ENCODE assay signal across 10 mouse cellular contexts in genomic region chr11:107447349-107447748, GRCm38 (mm10). TPM values are rescaled to one million over a fixed set of nuclear protein-coding genes. Genes with fewer than 3 reads are reported as not detected.
DNase-seq lines count a peak whose midpoint lies in the region; ATAC-seq and TF ChIP-seq lines count a peak whose summit lies in the region.
"Had no signal": no experiment of that assay in that cellular context is flagged by ENCODE, and none has a peak within 500 bp of the region (broad histone marks: within the 10 kb centered on the region; RNA-seq: fewer than 3 reads in every experiment).

No protein-coding gene starts in this region.

- TF ChIP-seq POLR2A in thymus, adult 2 months (IDR thresholded peaks at IDR 0.05; ENCODE audit: control insufficient read depth, extremely low read depth, insufficient read depth, low read length, poor library complexity) = no peak

- no peak overlapping the region for H3K4me2 ChIP-seq in heart, embryonic 13.5 days
- peak overlapping the region; percentile 56 for H3K4me2 ChIP-seq in liver, embryonic 15.5 days

- 61% methylated on average over 5 of the region's 5 CpGs for WGBS in heart, embryonic 13.5 days
- WGBS in heart, embryonic 10.5 days = 62% methylated on average over 5 of the region's 5 CpGs
- WGBS in liver, embryonic 15.5 days (ENCODE audit: insufficient replicate concordance) = 25% methylated on average over 5 of the region's 5 CpGs
- WGBS in thymus, adult 2 months = 26% methylated on average over 5 of the region's 5 CpGs

- H3K4me3 ChIP-seq in heart, embryonic 13.5 days = no peak overlapping the region
- no peak overlapping the region for H3K4me3 ChIP-seq in heart, embryonic 10.5 days
- H3K4me3 ChIP-seq in brown adipose tissue, adult 24 weeks (ENCODE audit: insufficient read depth, low read depth, low read length) = no peak overlapping the region
- H3K4me3 ChIP-seq in liver, embryonic 15.5 days (replicated peaks) = peak overlapping the region; percentile 24
- no peak overlapping the region for H3K4me3 ChIP-seq in thymus, adult 2 months (ENCODE audit: control insufficient read depth, insufficient read depth, low read length)
- H3K4me3 ChIP-seq: forebrain, embryonic 10.5 days had no signal

- ATAC-seq in heart, embryonic 13.5 days (ENCODE audit: extremely low read depth, insufficient number of reproducible peaks, low FRiP score, low TSS enrichment) = no peak
- peak; percentile 76 for ATAC-seq in liver, embryonic 15.5 days (ENCODE audit: insufficient read depth)

- H3K9me3 ChIP-seq in heart, embryonic 13.5 days = no peaks in the 10 kb centered on the region
- H3K9me3 ChIP-seq in heart, embryonic 10.5 days = no peaks in the 10 kb centered on the region
- no peaks in the 10 kb centered on the region for H3K9me3 ChIP-seq in liver, embryonic 15.5 days (replicated peaks)
- H3K9me3 ChIP-seq: forebrain, embryonic 10.5 days had no signal

- DNase-seq in heart, embryonic 10.5 days (ENCODE audit: low spot score) = no peak
- DNase-seq in thymus, adult 2 months = peak; percentile 51
- DNase-seq in testis, postnatal 14 days (ENCODE audit: low spot score) = no peak
- no peak for DNase-seq in cerebellum, adult 8-10 months
- no peak for DNase-seq in frontal cortex, postnatal 14 days (ENCODE audit: low spot score in 2 of 2)
- DNase-seq: cerebellum, adult 2 months had no signal

- H3K36me3 ChIP-seq in heart, embryonic 13.5 days = no peaks in the 10 kb centered on the region
- H3K36me3 ChIP-seq in heart, embryonic 10.5 days = no peaks in the 10 kb centered on the region
- H3K36me3 ChIP-seq in liver, embryonic 15.5 days (replicated peaks) = no peaks in the 10 kb centered on the region
- H3K36me3 ChIP-seq in thymus, adult 2 months (ENCODE audit: control insufficient read depth, insufficient read depth, low read length) = no peaks in the 10 kb centered on the region

- 0 out of 2 replicates have a peak overlapping the region, but pooled peaks have one; percentile 55 for H3K27ac ChIP-seq in heart, embryonic 13.5 days (replicated peaks)
- no peak overlapping the region for H3K27ac ChIP-seq in heart, embryonic 10.5 days
- peak overlapping the region; percentile 60; the same call in 1 of the 2 replicates for H3K27ac ChIP-seq in brown adipose tissue, adult 24 weeks (replicated peaks; ENCODE audit: low read depth, low read length)
- H3K27ac ChIP-seq in liver, embryonic 15.5 days (replicated peaks) = peak overlapping the region; percentile 91
- H3K27ac ChIP-seq in thymus, adult 2 months (ENCODE audit: control insufficient read depth, insufficient read depth, low read length) = no peak overlapping the region
- H3K27ac ChIP-seq: forebrain, embryonic 10.5 days had no signal

- H3K27me3 ChIP-seq in heart, embryonic 13.5 days (replicated peaks) = no peaks in the 10 kb centered on the region
- H3K27me3 ChIP-seq in heart, embryonic 10.5 days (ENCODE audit: insufficient read depth, poor library complexity, severe bottlenecking) = no peaks in the 10 kb centered on the region
- no peaks in the 10 kb centered on the region for H3K27me3 ChIP-seq in liver, embryonic 15.5 days
- no peaks in the 10 kb centered on the region for H3K27me3 ChIP-seq in thymus, adult 2 months (ENCODE audit: control insufficient read depth, insufficient read depth, low read length)

- TF ChIP-seq CTCF in thymus, adult 2 months (IDR thresholded peaks at IDR 0.05; ENCODE audit: borderline replicate concordance, control insufficient read depth, extremely low read depth, insufficient read depth, low read length, poor library complexity) = no peak

- no peak overlapping the region for H3K9ac ChIP-seq in heart, embryonic 13.5 days
- peak overlapping the region; percentile 43 for H3K9ac ChIP-seq in liver, embryonic 15.5 days

- H3K4me1 ChIP-seq in heart, embryonic 13.5 days = peaks cover 59% of the 10 kb centered on the region
- H3K4me1 ChIP-seq in heart, embryonic 10.5 days = peaks cover 37% of the 10 kb centered on the region
- peaks cover 40% of the 10 kb centered on the region for H3K4me1 ChIP-seq in brown adipose tissue, adult 24 weeks (ENCODE audit: control insufficient read depth, insufficient read depth, insufficient read length, low read length)
- H3K4me1 ChIP-seq in liver, embryonic 15.5 days (replicated peaks) = peaks cover 83% of the 10 kb centered on the region
- peaks cover 59% of the 10 kb centered on the region for H3K4me1 ChIP-seq in thymus, adult 2 months (replicated peaks; ENCODE audit: control insufficient read depth, insufficient read depth, low read length)

RNA-seq across cellular contexts. Expression of gene Pitpnc1, which starts 23.1 kb away (rescaled TPM):
- 9.3 and 9.9 TPM in 2 replicates for polyA plus RNA-seq in heart, embryonic 13.5 days (2015; fragmentation: Nextera tagmentation; extraction: Ambion mirVana)
- 6.6 and 11.6 TPM in 2 replicates for polyA plus RNA-seq in heart, embryonic 10.5 days (2016; fragmentation: Nextera tagmentation; extraction: Ambion mirVana)
- polyA plus RNA-seq in brown adipose tissue, adult 24 weeks (2012; ENCODE audit: insufficient read depth, insufficient read length, missing spikeins) = 13.8 and 23.1 TPM in 2 replicates
- polyA plus RNA-seq in liver, embryonic 15.5 days (2015; fragmentation: Nextera tagmentation; extraction: Ambion mirVana) = 7.0 and 7.3 TPM in 2 replicates
- polyA plus RNA-seq in thymus, adult 2 months (2012; rRNA removed) = 11.3 and 12.2 TPM in 2 replicates

RNA-seq across cellular contexts. Expression of gene Psmd12, which starts 31.9 kb away (rescaled TPM):
- 130 and 144 TPM in 2 replicates for polyA plus RNA-seq in heart, embryonic 13.5 days (2015; fragmentation: Nextera tagmentation; extraction: Ambion mirVana)
- 191 and 223 TPM in 2 replicates for polyA plus RNA-seq in heart, embryonic 10.5 days (2016; fragmentation: Nextera tagmentation; extraction: Ambion mirVana)
- 105 and 113 TPM in 2 replicates for polyA plus RNA-seq in brown adipose tissue, adult 24 weeks (2012; ENCODE audit: insufficient read depth, insufficient read length, missing spikeins)
- polyA plus RNA-seq in liver, embryonic 15.5 days (2015; fragmentation: Nextera tagmentation; extraction: Ambion mirVana) = 78.6 and 88.4 TPM in 2 replicates
- polyA plus RNA-seq in thymus, adult 2 months (2012; rRNA removed) = 15.8 and 17.0 TPM in 2 replicates

Comparison
In these comparisons a context has a peak if more than half of its experiments do, and no peak if none do; other contexts are left out.
1. H3K27ac ChIP-seq: peak in heart, embryonic 13.5 days (single experiment), brown adipose tissue, adult 24 weeks (single experiment) and liver, embryonic 15.5 days (single experiment); none in heart, embryonic 10.5 days (single experiment) and thymus, adult 2 months (single experiment).